Mouse (Mus musculus) left cerebral cortex, postnatal 4 days (tissue): ENCODE measurements around the gene Tcf7l2. TPM values are rescaled to one million over a fixed set of nuclear protein-coding genes. Genes with fewer than 3 reads are reported as not detected.

Source experiments
- DNase-seq: peaks from one replicate; pipeline ENCODE4 v3.0.0-alpha.2; 2022
- intact Hi-C: fragments of 180-260 bp; cut with DNase I; formaldehyde crosslinking; loops from one replicate; pipeline ENCODE4 v1.15.1; 2025
- total RNA-seq, 2 experiments: library from RNA; stranded (reverse); gene quantifications; 2 replicates each; pipeline ENCODE4 v1.2.3; 2021

Tcf7l2 gene
- 10 to 100 TPM in 1 of 2 experiments, 1 to 10 TPM in 1; 9.6 to 11.9 TPM for total RNA-seq

DNA sequence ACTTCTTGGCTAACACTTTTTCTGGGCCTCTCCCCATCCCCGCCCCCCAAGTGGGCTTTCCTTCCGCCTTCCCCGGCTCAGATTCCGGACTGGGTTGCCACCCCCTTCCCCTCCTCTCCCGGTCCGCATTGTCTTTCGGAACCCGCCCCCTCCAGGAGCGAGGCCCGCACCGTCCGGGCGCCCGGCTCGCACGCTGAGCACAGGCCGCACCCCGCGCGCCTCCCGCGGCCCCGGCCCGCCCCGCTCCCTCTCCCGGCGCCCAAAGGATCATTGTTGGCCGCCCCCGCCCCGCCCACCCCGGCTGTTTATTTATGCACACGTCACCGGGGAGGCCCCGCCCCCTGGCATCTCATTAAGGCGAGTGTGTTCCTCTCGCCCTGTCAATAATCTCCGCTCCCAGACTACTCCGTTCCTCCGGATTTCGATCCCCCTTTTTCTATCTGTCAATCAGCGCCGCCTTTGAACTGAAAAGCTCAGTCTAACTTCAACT, at the start of gene Tcf7l2:
TSS of gene Tcf7l2 (plus strand) at position 382 of the 490 bp plus-strand sequence.
- DNase-seq: peak; percentile 90
- intact Hi-C loops: loop anchor here (5.0 kb wide), 1 partner anchor 156 kb away; no protein-coding TSS in a partner anchor

DNA sequence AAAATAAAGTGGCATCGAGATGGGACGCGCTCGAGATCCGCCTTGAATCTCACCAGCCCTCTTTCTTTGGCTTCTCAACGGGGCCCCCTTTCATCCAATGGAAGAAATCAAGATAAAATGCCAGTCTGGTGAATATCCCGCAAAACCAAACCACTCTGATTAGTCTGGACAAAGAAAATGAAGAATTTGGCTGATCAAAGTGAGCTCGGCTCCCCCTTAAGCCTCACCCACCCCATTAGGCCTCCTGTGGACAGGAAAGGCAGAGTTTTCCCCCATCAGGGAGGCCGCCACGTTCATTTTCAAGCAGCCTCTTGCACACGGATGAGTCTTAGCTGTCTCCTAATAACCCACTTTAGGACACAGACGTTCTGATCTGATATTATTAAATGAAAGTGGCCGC, 47.0 kb upstream of the Tcf7l2 start:
- no peak for DNase-seq
- intact Hi-C loops: no loop called here

DNA sequence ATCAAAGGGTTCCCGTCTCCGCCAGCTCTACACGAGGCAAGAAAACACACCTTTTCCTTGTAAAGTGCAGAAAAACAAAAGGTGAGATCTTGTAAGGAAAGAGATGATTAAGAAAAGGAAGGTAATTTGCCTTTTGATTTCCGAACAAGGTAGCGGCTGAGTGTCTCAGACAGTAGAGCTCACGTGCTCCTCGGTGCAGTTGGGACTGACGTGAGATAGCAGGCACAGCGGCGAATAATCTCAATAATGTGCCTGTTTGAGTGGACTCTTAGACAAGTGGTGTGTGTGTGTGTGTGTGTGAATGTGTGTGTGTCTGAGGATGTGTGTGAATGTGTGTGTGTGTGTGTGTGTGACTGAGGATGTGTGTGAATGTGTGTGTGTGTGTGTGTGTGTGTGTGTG, 46.2 kb upstream of the Tcf7l2 start:
- intact Hi-C loops: no loop called here
- no peak for DNase-seq

DNA sequence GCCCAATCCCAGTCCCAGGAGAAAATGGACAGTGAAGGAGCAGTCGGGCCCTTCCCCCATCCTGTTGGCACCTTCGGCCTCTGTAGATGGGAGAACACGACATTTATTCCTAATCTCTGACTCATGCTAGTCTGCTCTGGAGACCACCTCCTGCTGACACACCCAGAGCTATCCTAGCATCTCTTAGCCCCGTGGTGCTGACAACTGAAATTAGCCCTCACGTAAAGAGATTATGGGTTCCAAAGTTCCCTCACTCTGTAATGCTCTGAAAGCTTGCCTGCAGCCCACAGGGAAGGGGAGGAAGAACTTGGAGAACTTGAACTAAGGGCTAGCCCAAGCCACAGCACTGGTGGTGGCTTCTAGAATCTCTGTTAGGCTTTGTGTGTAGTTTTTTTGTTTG, 42.7 kb upstream of the Tcf7l2 start:
- intact Hi-C loops: no loop called here
- DNase-seq: no peak

DNA sequence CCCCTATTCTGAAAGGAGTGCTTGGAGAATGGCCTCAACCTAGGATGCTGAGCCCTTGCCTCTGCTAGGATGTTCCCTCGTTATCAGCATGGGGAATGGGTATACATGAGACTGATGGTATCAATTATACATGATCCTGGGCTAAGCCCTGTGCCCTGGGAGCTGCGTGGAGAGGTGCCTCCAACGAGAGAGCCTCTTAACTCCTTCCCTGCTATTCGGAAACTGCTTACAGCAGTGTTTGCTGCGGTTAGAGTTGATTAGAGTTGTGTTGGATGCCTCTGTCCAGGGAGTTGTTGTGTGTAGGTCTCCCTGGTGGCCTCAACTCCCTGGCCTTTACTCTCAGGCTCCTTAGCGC, 41.4 kb upstream of the Tcf7l2 start:
- intact Hi-C loops: no loop called here
- DNase-seq: no peak

DNA sequence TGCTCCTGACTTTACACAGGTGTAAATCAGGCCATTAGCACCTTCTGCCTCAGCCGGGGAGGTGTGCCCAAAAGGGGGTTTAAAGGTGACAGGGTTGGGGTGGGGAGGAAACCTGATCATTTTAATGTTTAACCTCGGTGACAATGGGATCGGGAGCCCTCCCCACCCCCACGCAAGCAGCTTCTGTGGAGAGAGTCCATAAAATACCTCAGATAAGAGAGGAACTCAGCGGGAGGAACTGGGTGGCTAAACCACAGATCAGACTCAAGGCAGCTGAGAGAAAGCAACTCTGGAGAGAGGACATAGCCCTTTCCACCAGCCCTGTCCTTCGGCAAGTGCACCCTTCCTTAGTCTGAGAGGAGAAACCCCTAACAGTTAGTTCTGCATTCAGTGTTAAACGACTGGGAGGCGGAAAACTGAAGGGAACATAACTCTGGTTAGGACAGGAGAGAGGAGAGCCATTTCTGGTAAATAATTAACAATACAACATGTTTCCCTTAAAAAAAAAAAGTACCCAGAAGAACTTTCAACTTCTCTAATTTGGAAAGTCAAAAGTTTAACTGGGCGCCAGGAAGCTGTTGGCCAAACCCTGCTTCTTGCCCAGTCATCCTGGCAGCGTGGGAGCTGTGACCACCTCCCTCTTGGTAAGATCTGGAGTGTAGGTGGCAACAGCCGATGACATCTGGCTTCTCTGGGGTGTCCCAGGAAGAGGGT, 40.9 kb upstream of the Tcf7l2 start:
- no peak for DNase-seq
- intact Hi-C loops: no loop called here

DNA sequence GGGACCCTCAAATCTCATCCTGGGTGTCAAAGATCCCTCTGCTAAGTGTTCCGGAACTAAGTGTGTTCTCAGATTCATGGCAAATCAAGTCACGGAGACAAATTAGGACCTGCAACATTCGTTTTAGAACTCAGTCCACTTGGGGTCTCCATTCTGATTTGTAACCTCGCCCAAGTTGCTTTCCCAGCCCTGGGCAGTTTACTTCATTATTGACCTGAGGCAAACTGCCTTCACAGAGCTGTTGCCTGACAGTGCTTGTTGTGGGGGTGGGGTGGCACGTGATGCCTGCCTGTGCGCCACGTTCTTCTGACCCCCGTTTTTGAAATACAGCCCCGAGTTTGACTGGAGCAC, 40.4 kb upstream of the Tcf7l2 start:
- intact Hi-C loops: no loop called here
- DNase-seq: no peak

DNA sequence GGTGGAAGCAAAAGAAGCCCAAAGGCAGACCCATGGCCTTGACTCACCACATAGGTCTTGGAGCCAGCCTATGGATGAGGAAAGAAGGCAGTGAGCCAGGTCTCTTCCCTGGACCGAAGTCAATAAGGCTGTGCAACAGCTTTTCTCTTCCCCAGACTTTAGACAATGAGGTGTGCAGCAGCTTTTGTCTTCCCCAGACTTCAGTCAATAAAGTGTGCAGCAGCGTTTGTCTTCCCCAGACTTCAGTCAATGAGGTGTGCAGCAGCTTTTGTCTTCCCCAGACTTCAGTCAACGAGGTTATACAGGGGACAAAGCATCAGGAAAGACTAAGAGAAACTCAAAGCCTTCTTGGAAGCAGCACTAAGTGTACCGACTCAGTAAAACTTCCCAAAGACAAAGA, 39.5 kb upstream of the Tcf7l2 start:
- DNase-seq: no peak
- intact Hi-C loops: no loop called here

DNA sequence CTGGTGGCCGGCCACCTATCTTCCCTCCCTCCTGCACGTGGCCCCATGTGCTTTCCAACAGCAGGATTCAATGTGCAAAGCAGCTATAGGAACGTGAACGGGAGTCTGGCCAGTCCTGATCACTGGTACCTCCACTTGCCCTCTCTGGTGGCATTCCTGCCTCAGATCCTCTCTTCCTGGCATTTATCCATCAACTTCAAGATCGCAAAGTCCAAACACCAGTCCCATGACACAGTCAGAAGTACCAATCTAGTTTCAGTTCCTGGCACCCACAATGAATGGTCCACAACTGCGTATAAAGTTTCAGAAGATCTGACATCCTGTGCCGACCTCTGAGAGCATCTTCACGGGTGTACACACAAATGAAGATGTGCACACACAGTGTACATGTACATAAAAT, 38.9 kb upstream of the Tcf7l2 start:
- intact Hi-C loops: no loop called here
- DNase-seq: no peak

DNA sequence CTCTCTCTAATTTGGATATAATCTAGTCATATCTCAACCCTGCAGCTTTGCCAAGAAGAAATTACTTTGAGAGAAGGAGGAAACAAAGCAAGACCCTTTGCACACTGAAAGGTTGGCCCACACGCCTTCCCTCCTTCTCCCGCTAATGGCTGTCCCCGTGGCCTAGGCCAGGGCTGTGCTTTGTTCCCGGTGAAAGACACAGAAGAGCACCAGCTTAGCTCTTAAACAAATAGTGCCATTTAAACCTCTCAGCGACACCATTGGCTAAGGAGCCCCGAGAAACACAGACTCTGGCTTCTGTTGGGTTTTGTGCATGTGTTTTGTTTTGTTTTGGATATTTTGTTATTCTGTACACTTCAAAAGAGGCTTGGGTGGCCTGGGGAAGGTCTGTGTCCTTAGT, 37.5 kb upstream of the Tcf7l2 start:
- intact Hi-C loops: no loop called here
- DNase-seq: no peak

DNA sequence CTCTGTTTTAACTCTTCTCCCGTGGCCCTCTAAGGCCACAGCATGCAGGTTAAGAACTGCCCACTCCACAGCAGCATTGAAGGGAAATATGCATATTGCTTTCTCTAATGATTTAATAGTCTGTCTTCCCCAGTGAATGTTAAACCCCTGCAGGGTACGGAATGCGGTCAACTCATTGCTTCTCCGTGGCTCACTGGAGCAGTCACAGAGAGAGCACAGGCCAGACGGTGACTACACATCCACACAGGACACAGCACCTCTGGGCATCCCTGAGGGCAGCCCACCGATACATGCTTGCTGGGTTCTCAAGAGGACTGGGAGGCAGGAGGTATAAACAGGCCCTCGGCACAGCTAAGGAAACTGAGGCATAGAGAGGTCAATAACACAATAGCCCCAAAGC, 35.3 kb upstream of the Tcf7l2 start:
- no peak for DNase-seq
- intact Hi-C loops: no loop called here

DNA sequence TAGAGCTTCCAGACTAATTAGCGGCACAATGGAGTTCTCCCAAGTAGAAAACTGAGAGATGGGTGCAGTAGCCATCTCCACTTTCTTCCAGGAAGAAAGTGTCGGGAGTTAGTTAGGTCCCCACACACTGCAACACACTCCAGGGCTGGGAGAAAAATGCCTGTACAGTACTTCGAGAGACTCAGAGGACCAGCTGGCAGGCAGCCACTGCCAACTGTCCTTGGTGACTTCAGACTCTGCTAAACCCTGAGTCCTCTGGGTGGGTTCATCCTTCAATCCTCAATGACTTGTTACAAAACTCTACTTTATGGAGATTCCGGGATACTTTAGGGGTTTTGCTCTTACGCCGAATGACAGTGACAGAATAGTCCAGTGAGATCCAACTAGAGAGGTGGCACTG, 34.8 kb upstream of the Tcf7l2 start:
- no peak for DNase-seq
- intact Hi-C loops: no loop called here

DNA sequence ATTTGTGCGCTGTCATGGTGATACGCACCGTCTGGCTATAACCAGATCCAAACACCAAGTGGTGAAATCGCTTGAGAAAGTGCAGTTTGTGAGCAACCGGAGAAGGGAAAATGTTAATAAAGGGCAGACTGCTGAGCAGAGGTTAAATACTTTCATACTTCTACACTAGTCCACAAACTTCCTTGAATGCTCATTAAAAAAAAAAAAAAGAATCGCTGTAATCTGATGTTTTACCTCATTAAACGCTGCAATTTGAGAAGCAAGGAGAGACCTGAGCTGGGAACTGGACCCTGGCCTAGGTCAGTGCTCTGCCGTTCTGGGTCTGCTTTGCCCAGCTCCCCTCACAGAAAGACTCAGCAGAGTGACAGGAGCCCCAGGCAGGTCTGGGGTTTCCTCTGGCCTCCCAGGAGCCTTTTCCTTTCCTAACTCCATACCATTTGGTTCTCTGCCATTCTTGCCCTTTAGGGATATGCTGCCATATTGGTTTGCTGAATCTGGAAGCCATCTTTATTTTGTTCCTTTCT, 33.5 kb upstream of the Tcf7l2 start:
- DNase-seq: no peak
- intact Hi-C loops: no loop called here

DNA sequence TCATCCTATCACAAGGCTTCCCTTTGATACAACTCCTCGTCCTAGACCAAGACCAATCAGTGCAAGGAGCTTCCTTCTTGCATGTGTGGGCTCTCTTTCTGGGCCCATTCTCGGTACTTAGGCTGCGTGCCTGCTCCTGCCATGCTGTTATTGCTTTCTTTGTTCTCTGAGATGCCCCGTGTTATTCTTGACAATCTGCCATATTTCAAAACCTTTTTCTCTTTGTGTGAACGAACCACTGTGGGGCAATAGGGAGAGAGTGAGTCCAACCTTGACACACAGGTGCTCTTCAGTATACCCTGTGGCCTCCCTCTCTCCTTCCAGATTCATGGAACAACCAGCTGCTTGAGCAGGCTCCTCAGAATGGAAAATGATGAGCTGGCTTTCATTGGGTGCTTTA, 30.8 kb upstream of the Tcf7l2 start:
- DNase-seq: no peak
- intact Hi-C loops: no loop called here

DNA sequence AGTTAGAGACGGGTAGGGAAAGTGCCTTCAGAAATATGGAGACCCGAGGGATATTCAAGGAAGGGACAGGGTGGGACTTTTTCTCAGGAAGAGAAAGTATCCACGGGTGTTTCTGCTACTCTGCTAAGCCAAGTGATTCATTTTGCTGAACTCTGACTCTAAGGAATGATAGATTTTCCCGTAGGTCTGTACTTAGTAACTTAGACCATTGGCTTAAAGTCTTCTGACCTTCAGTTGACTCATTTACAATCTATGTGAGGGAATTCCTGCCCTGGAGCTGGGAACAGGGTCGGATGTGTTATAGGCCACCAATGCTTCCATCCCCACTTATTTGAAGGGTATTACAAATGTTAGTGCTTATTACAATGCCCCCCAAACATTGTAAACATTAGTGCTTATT, 29.9 kb upstream of the Tcf7l2 start:
- intact Hi-C loops: no loop called here
- no peak for DNase-seq

DNA sequence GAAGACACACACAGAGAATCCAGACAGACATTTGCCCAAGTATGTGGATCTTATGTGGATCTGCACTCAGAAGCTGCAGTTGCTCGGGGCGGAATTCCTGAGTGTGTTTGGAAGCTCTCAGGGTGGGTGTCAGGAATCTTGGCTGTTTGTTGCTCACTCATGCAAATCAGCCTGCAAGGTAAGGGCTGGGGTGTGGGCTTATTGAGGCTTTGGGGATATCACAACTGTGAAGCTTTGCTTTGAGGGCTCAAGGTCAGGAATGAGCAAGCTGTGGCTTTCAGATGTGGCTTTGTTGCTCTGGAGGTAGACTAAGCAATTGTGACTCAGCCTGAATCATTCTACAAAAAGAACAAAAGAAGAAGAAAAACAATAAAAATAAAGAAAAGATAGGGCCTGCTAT, 28.9 kb upstream of the Tcf7l2 start:
- intact Hi-C loops: no loop called here
- DNase-seq: no peak

DNA sequence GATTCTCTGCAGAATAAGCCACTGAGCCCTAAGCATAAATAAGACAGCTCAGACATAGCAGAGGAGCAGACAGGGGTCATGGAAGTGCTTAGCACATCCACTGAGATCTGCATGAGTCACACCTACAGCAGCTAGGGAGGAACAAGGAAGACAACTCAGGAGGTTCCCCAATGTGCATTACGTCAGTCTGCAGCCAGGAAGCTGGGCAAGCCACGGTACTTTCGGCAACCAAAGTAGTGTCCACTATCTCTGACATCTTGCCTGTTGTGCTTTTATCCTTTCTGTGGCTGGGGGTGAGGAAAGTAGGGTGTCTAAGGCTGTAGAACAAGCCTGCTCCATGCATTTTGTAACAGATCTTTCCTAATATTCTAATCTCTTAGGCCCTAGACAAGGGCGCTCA, 27.6 kb upstream of the Tcf7l2 start:
- intact Hi-C loops: no loop called here
- DNase-seq: no peak

DNA sequence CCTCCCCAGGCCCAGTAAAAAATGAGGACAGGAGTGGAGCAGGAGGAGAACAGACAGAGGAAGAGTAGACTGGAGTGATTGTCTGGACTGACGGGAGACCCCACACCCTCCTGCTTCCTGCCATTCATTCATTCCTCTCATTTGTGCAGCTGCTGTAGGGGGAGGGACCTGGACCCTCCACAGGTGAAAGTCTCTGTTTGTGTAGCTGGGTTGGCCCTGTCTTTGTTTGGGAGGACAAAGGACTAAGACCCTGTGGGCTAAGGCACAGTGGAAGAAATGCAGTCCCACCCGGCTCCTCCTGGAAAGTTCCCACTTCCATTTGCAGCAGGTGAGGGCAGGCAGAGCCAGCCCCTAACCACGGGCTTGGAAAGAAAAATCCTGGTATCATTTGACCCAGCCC, 27.0 kb upstream of the Tcf7l2 start:
- DNase-seq: no peak
- intact Hi-C loops: no loop called here

DNA sequence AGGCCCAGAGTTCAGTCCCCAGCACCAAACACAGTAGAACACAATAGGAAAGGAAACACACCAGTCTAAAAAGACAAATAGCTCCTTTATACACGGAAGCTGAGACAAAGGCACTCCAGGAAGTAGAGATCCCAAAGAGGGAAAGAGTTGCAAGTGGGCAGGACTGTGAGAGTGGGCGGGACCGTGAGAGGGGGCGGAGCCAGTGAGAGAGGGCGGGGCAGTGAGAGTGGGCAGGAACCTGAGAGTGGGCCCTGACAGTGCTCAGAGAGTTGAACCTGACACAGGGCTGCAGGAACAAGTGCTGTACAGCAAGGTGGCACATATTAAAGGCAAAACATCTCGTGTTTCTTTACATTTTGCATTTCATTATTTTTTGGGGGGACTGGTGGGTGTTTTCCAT, 22.5 kb upstream of the Tcf7l2 start:
- intact Hi-C loops: no loop called here
- DNase-seq: no peak

DNA sequence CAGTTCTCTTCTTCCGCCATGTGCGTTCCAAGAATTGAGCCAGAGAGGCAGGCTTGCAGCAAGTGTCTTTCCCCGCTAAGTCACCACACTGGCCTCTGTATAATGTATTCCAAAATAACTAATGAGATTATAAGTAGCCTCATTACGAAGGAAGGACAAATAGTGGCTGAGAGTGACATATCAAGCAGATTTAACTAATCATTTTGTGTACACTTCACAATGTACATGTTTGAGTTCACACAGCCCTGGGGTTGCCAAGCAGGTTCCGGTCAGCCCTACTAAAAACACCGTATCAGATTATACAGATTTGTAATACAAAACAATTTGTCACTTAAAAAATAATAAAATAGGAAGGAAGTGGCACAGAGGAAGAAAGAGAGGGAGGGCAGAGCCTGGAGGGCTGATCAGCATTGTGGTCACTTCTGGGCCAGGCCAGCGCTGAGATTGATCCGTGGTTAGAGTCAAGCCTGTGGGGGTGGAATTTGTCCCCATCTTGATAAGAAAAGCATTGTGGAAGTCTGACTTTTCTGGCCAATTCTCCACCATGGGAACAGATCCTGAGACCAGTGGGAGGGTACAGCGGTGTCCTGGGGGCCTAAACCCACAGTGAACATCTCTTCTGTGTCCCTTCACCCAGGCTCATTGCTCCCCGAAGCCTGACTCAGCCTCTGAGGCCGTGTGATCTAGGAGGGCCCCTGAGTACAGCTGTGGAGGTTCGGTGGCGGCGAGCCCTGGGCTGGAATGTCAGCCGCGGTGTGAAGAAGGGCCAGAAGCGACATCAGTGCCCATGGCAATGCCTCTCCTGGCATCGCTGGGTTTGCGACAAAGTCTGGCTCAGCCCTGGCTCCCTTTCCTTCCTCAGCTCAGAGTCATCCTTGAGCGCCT, 21.9 kb upstream of the Tcf7l2 start:
- no peak for DNase-seq
- intact Hi-C loops: no loop called here

DNA sequence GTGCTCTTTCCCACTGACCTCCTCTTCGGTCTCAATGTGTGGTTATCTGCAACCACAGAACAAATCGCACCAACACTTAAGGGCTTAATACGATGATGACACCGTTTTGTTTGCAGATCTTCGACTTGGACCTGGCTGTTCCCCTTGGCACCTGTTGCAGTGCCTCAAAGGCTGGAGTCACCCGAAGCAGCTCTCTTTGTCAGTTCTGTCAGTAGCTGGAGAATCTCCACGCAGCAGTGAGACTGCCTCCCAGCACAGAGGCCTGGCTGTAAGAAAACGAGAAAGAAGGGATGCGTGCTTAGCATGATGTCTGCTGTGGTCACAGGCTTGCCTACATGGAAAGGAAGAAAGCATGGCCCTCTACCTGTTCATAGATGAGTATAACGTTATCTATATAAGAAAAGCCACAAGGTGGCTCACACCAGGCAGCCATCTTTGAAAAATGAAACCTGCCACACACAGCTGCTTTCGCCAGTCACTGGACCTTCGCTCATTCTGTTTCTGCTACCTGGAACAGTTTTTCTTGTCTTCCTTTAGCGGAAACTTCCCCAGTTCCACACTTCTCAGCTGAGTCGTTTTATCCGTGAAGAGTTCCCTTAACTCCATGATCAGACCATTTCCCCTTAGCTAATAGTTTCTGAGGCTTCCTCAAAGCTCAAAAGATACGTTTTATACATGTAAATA, 21.1 kb upstream of the Tcf7l2 start:
- DNase-seq: no peak
- intact Hi-C loops: no loop called here
